Mouse (Mus musculus) liver, embryonic 16.5 days (tissue): Measurements from ENCODE around the gene Sept1. TPM values are rescaled to one million over a fixed set of nuclear protein-coding genes. Genes with fewer than 3 reads are reported as not detected.

ENCODE experiments used
- ATAC-seq: fragments of 200-750 bp; cut with Nextera tagmentation; 2 replicates; pipeline ENCODE4 v1.8.0; 2017; ENCODE audit warnings: low read depth, mild to moderate bottlenecking, moderate number of reproducible peaks, moderate library complexity
- H3K27ac ChIP-seq: fragments of 300-500 bp; sonication (generic); 2 replicates; pipeline ENCODE4 v1.5.1; 2014; ENCODE audit warnings: mild to moderate bottlenecking, low read length
- H3K27me3 ChIP-seq: fragments of 300-500 bp; sonication (generic); 2 replicates; pipeline ENCODE4 v1.6.1; 2014; ENCODE audit warnings: low read depth, low read length, mixed read lengths; ENCODE audit not compliant: control insufficient read depth, insufficient read depth
- H3K36me3 ChIP-seq: fragments of 300-500 bp; sonication (generic); 2 replicates; pipeline ENCODE4 v1.6.1; 2014; ENCODE audit warnings: mild to moderate bottlenecking; ENCODE audit not compliant: control insufficient read depth, insufficient read depth
- H3K4me1 ChIP-seq: fragments of 300-500 bp; sonication (generic); 2 replicates; pipeline ENCODE4 v1.6.1; 2014; ENCODE audit warnings: low read depth, low read length, mixed read lengths; ENCODE audit not compliant: control insufficient read depth
- H3K4me2 ChIP-seq: fragments of 300-500 bp; sonication (generic); 2 replicates; pipeline ENCODE4 v1.6.1; 2014; ENCODE audit warnings: low read depth, low read length, mixed read lengths
- H3K4me3 ChIP-seq: fragments of 300-500 bp; sonication (generic); 2 replicates; pipeline ENCODE4 v1.5.1; 2014; ENCODE audit warnings: low read depth, mild to moderate bottlenecking, low read length
- H3K9ac ChIP-seq: fragments of 300-500 bp; sonication (generic); 2 replicates; pipeline ENCODE4 v1.6.1; 2014; ENCODE audit warnings: low read depth, low read length
- H3K9me3 ChIP-seq: fragments of 300-500 bp; sonication (generic); replicated peaks from 2 replicates; pipeline ENCODE4 v1.6.1; 2016; ENCODE audit warnings: low read length; ENCODE audit not compliant: control insufficient read depth
- WGBS: fragments of 180-500 bp; shearing (Covaris S2); extraction: QIAGEN DNeasy Blood & Tissue Kit; methylation state at CpG from one replicate; pipeline ENCODE4 v1.1.7; 2014; ENCODE audit not compliant: insufficient replicate concordance; 5-methylcytosine and 5-hydroxymethylcytosine counted together
- polyA plus RNA-seq: library from polyadenylated mRNA; unstranded; fragments of >200 nt; fragmentation: Nextera tagmentation; extraction: Ambion mirVana; gene quantifications from 2 replicates; pipeline ENCODE4 v1.2.1, GENCODE M21; 2015

The Sept1 gene
- polyA plus RNA-seq, 1 experiment from 2014 or later = 11.1 TPM

DNA sequence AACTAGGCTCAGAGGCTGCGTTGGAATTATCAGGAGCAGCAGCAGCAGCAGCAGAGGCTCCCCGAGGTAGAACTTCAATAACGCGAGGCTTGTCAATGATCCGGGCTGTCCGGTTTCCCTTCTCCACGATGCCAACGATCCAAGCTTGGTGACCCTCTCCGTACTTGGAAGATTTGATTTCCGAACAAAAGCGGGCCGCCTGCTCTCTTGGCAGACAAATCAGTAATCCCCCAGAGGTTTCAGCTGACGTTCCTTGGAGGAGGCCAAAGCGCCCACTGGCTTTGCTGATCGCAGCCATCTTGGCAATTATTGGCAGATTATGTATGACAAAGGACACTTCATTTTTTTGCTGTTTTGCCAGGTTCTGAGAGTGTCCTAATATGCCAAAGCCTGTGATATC lies 39.6 kb upstream of the Sept1 start:
- ATAC-seq = no peak
- Histone ChIP-seq H3K36me3 (peaks cover 4% of the 10 kb centered on the region), H3K27ac (no peak overlapping the region), H3K9me3 (no peaks in the 10 kb centered on the region; the same call in 1 of the 2 replicates), H3K9ac (peak overlapping the region; percentile 10), H3K4me3 (peak overlapping the region; percentile 89), H3K27me3 (no peaks in the 10 kb centered on the region), H3K4me1 (peaks cover 25% of the 10 kb centered on the region), H3K4me2 (peak overlapping the region; percentile 90)
- 90% methylated on average over 15 of the region's 15 CpGs for WGBS

- Histone ChIP-seq H3K36me3 (peaks cover 4% of the 10 kb centered on the region), H3K4me2 (peak overlapping the region; percentile 22), H3K4me1 (peaks cover 25% of the 10 kb centered on the region), H3K9ac (no peak overlapping the region), H3K27me3 (no peaks in the 10 kb centered on the region), H3K27ac (0 out of 2 replicates have a peak overlapping the region, but pooled peaks have one; percentile 39), H3K4me3 (peak overlapping the region; percentile 29), H3K9me3 (no peaks in the 10 kb centered on the region; the same call in 1 of the 2 replicates)
- ATAC-seq = no peak
- WGBS = 85% methylated on average over 4 of the region's 4 CpGs
Observed at GRCm38 (mm10) chr7:127271093-127271492, 38.2 kb upstream of the Sept1 start.

- peaks cover 4% of the 10 kb centered on the region for H3K36me3 ChIP-seq
- ATAC-seq = no peak
- H3K4me2 ChIP-seq = peak overlapping the region; percentile 22
- no peak overlapping the region for H3K9ac ChIP-seq
- peak overlapping the region; percentile 39; the same call in 1 of the 2 replicates for H3K27ac ChIP-seq
- 50% methylated on average over 5 of the region's 5 CpGs for WGBS
- H3K4me1 ChIP-seq = peaks cover 25% of the 10 kb centered on the region
- no peaks in the 10 kb centered on the region for H3K27me3 ChIP-seq
- peak overlapping the region; percentile 29 for H3K4me3 ChIP-seq
- no peaks in the 10 kb centered on the region; the same call in 1 of the 2 replicates for H3K9me3 ChIP-seq
Observed at GRCm38 (mm10) chr7:127270666-127271065, 37.7 kb upstream of the Sept1 start.

GRCm38 (mm10) chr7:127270256-127270655 lies 37.3 kb upstream of the Sept1 start:
- H3K9me3 ChIP-seq = no peaks in the 10 kb centered on the region; the same call in 1 of the 2 replicates
- no peaks in the 10 kb centered on the region for H3K27me3 ChIP-seq
- H3K9ac ChIP-seq = no peak overlapping the region
- H3K4me2 ChIP-seq = peak overlapping the region; percentile 22; the same call in 1 of the 2 replicates
- ATAC-seq = no peak
- 48% methylated on average over 2 of the region's 2 CpGs for whole genome bisulfite sequencing
- H3K36me3 ChIP-seq = peaks cover 4% of the 10 kb centered on the region
- H3K4me1 ChIP-seq = peaks cover 23% of the 10 kb centered on the region
- H3K27ac ChIP-seq = peak overlapping the region; percentile 39; the same call in 1 of the 2 replicates
- no peak overlapping the region for H3K4me3 ChIP-seq

DNA sequence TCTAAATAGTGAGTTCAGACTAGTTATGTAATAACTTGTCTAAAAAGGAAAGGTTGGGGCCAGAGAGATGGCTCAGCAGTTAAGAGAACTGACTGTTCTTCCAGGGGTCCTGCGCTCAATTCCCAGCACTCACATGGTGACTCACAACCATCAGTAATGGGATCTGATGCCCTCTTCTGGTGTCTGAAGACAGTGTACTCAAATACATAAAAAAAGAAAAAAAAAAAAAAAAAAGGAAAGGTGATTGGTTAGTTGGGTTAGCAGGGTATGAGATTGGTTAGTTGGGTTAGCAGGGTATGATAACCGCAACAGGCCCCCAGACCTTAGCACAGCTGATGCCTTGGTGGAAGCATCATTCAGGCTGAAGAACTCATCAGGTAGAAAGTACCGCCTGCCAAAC lies 30.6 kb upstream of the Sept1 start:
- Histone ChIP-seq H3K4me1 (peaks cover 33% of the 10 kb centered on the region), H3K9ac (no peak overlapping the region), H3K36me3 (no peaks in the 10 kb centered on the region), H3K4me3 (no peak overlapping the region), H3K27me3 (no peaks in the 10 kb centered on the region), H3K9me3 (no peaks in the 10 kb centered on the region; the same call in 1 of the 2 replicates), H3K27ac (no peak overlapping the region), H3K4me2 (no peak overlapping the region)
- ATAC-seq = no peak
- WGBS = 93% methylated on average over 3 of the region's 3 CpGs

DNA sequence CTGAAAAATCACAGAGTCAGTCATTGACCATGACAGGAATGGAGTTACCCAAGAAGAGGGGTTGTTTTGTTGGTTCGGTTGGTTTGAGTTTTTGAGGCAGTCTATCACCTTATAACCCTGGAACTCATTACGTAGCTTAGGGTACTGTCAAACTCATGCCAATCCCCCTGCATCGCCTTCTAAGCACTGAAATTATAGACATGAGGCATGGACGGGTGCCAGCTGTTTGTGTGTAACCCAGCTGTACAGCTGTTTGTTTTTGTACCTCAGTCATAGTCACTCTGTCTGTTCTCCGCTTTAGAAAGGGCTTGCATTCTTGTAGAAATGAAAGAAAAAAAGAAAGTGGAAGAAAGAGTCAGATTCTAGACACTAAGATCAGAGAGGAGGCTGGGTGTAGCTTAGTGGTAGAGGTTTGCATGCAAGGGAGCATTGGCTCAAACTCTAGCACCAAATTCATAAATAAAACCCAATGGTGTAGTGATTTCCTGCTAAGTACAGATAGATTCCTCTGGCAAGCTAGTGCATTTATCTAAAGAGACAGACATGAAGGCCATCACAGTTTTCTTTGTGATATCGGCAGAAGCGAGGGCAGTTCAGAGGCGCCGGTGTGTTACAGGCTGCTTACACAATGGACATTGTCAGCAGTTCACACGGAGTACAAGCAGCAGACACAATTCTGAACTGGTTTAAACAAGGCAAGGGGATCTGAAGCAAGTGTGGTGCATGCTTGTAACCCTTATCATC lies 29.5 kb upstream of the Sept1 start:
- 37% methylated on average over 10 of the region's 10 CpGs for WGBS
- peaks cover 33% of the 10 kb centered on the region for H3K4me1 ChIP-seq
- no peaks in the 10 kb centered on the region for H3K27me3 ChIP-seq
- H3K27ac ChIP-seq = no peak overlapping the region
- no peak overlapping the region for H3K9ac ChIP-seq
- no peaks in the 10 kb centered on the region for H3K36me3 ChIP-seq
- H3K4me3 ChIP-seq = no peak overlapping the region
- no peak overlapping the region for H3K4me2 ChIP-seq
- ATAC-seq = no peak
- H3K9me3 ChIP-seq = no peaks in the 10 kb centered on the region

GRCm38 (mm10) chr7:127260309-127261111 lies 27.6 kb upstream of the Sept1 start, which contains the start of gene Dctpp1:
Gene Dctpp1, minus strand, starts transcription at chr7:127260709.
- no peaks in the 10 kb centered on the region for H3K9me3 ChIP-seq
- H3K4me3 ChIP-seq = peak within 1 kb of the TSS; percentile 84
- H3K4me1 ChIP-seq = peaks cover 37% of the 10 kb centered on the region
- H3K27me3 ChIP-seq = no peaks in the 10 kb centered on the region
- peak within 1 kb of the TSS; percentile 91 for H3K4me2 ChIP-seq
- whole genome bisulfite sequencing = under 1% methylated on average over 50 of the region's 50 CpGs
- peak within 1 kb of the TSS; percentile 81 for H3K9ac ChIP-seq
- H3K27ac ChIP-seq = peak within 1 kb of the TSS; percentile 65
- H3K36me3 ChIP-seq = no peaks in the 10 kb centered on the region; the same call in 1 of the 2 replicates
- peak; percentile 96 for ATAC-seq

DNA sequence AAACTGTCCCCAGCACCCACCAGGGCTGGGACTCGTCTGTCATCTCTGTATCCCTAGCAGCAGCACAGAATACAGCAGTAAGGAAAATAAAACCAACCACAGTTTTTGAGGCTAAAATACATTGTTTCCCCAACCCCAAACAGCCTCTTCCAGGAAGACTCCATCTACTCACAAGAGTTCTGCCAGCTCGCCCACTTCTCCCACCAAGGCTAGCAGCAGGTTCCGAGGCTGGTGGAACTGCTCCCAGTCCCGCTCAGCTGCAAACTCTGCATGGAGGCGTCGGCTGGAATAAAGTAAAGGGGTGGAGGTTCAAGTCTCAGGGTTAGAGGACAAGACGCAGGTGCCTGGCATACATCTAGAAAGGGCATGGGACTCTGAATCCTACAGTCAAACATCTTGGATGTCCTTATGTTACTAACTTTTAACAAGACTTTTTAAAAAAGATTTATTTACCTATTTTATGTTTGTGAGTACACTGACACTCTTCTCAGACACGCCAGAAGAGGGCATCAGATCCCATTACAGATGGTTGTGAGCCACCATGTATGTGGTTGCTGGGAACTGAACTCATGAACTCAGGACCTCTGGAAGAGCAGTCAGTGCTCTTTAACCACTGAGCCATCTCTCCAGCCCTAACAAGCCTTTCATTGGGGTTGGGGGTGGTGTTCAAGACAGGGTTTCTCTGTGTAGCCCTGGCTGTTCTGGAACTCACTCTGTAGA lies 26.4 kb upstream of the Sept1 start:
- Histone ChIP-seq H3K27me3 (no peaks in the 10 kb centered on the region), H3K9me3 (no peaks in the 10 kb centered on the region), H3K4me2 (peak overlapping the region; percentile 90), H3K27ac (no peak overlapping the region), H3K4me1 (peaks cover 48% of the 10 kb centered on the region), H3K36me3 (no peaks in the 10 kb centered on the region; the same call in 1 of the 2 replicates), H3K9ac (no peak overlapping the region), H3K4me3 (peak overlapping the region; percentile 84)
- 59% methylated on average over 8 of the region's 8 CpGs for WGBS
- ATAC-seq = no peak
